ENCODE assay signal across 8 mouse cellular contexts in the genomic region with DNA sequence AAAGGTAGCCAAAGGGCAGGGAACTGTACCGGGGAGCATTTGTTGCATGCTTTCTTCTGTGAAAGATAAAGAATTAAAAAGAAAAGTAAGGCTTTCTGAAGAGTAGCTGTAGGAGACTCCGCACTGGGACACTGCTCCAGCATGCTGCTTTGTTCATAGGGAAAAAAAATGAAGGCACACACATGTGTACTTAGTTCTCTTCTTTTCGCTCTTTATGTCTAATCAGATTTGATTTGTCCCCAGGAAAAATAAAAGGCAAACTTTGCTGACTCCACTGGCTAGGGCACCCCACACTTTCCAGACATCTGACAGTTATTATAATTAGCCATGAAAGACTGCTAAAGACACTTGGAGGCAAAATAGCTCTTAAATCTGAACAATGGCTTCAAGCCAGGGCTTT.
A peak's percentile ranks its signal among the peaks of the same experiment; 100 is the strongest.
DNase-seq lines count a peak whose midpoint lies in the region; ATAC-seq and TF ChIP-seq lines count a peak whose summit lies in the region.

No protein-coding gene starts in this region.

- WGBS in lung, embryonic 15.5 days, result 2% methylated on average over 3 of the region's 3 CpGs
- WGBS in embryonic facial prominence, embryonic 13.5 days, result 0% methylated on average over 3 of the region's 3 CpGs
- 0% methylated on average over 3 of the region's 3 CpGs for WGBS in hindbrain, postnatal 0 days

- peak overlapping the region; percentile 63 for H3K4me2 ChIP-seq in lung, embryonic 15.5 days
- H3K4me2 ChIP-seq in embryonic facial prominence, embryonic 13.5 days, result peak overlapping the region; percentile 62
- peak overlapping the region; percentile 65 for H3K4me2 ChIP-seq in hindbrain, postnatal 0 days (ENCODE audit: low read depth, low read length)

- H3K9ac ChIP-seq in lung, embryonic 15.5 days, result peak overlapping the region; percentile 68
- peak overlapping the region; percentile 91 for H3K9ac ChIP-seq in embryonic facial prominence, embryonic 13.5 days
- peak overlapping the region; percentile 76 for H3K9ac ChIP-seq in hindbrain, postnatal 0 days (replicated peaks; ENCODE audit: low read length)

- DNase-seq in lung, postnatal 25 days (ENCODE audit: low spot score), result no peak
- peak; percentile 56 for DNase-seq in hindbrain, postnatal 0 days (ENCODE audit: low spot score)
- DNase-seq in right cerebral cortex, postnatal 25 days, result no peak
- DNase-seq in gastrocnemius, adult 18-20 months (ENCODE audit: low spot score), result no peak

- H3K9me3 ChIP-seq in lung, embryonic 15.5 days, result no peaks in the 10 kb centered on the region
- no peaks in the 10 kb centered on the region for H3K9me3 ChIP-seq in embryonic facial prominence, embryonic 13.5 days
- no peaks in the 10 kb centered on the region for H3K9me3 ChIP-seq in hindbrain, postnatal 0 days (ENCODE audit: low read length)

- H3K36me3 ChIP-seq in lung, embryonic 15.5 days, result no peaks in the 10 kb centered on the region
- H3K36me3 ChIP-seq in embryonic facial prominence, embryonic 13.5 days, result no peaks in the 10 kb centered on the region
- H3K36me3 ChIP-seq in hindbrain, postnatal 0 days (ENCODE audit: insufficient read depth, low read length), result no peaks in the 10 kb centered on the region

- H3K4me3 ChIP-seq in lung, embryonic 15.5 days, result peak overlapping the region; percentile 62
- H3K4me3 ChIP-seq in embryonic facial prominence, embryonic 13.5 days, result peak overlapping the region; percentile 75
- peak overlapping the region; percentile 75 for H3K4me3 ChIP-seq in hindbrain, postnatal 0 days (ENCODE audit: low read length)

- H3K27me3 ChIP-seq in lung, embryonic 15.5 days, result no peaks in the 10 kb centered on the region
- H3K27me3 ChIP-seq in embryonic facial prominence, embryonic 13.5 days, result no peaks in the 10 kb centered on the region
- no peaks in the 10 kb centered on the region for H3K27me3 ChIP-seq in hindbrain, postnatal 0 days (ENCODE audit: insufficient read depth, low read length)

- H3K4me1 ChIP-seq in lung, embryonic 15.5 days, result peaks cover 16% of the 10 kb centered on the region
- peaks cover 21% of the 10 kb centered on the region for H3K4me1 ChIP-seq in embryonic facial prominence, embryonic 13.5 days
- H3K4me1 ChIP-seq in hindbrain, postnatal 0 days (ENCODE audit: insufficient read depth, low read length), result peaks cover 8% of the 10 kb centered on the region; the same call in 1 of the 2 replicates

- peak overlapping the region; percentile 94 for H3K27ac ChIP-seq in lung, embryonic 15.5 days
- H3K27ac ChIP-seq in embryonic facial prominence, embryonic 13.5 days, result peak overlapping the region; percentile 98
- peak overlapping the region; percentile 94 for H3K27ac ChIP-seq in hindbrain, postnatal 0 days

- no peak for TF ChIP-seq CTCF in hindbrain, postnatal 0 days (IDR thresholded peaks at IDR 0.05; ENCODE audit: low read depth)

- ATAC-seq in lung, embryonic 15.5 days (ENCODE audit: borderline replicate concordance, extremely low read depth, low FRiP score, low TSS enrichment), result 0 out of 2 replicates have a peak, but pooled peaks have one; percentile 15
- ATAC-seq in embryonic facial prominence, embryonic 13.5 days (ENCODE audit: insufficient number of reproducible peaks, insufficient read depth, low FRiP score, low TSS enrichment, low read depth), result no peak
- no peak for ATAC-seq in hindbrain, postnatal 0 days
- 0 out of 2 replicates have a peak, but pooled peaks have one; percentile 13 for ATAC-seq in megakaryocyte, adult 5-6 weeks (ENCODE audit: poor library complexity, severe bottlenecking)
- ATAC-seq in inflammation-experienced regulatory T-cells, adult 6 months, result no peak

Comparison
In these comparisons a context has a peak if more than half of its experiments do, and no peak if none do; other contexts are left out.
1. ATAC-seq: peak in lung, embryonic 15.5 days (single experiment) and megakaryocyte, adult 5-6 weeks (single experiment); none in embryonic facial prominence, embryonic 13.5 days (single experiment), hindbrain, postnatal 0 days (single experiment) and inflammation-experienced regulatory T-cells, adult 6 months (single experiment).
2. Peak in every context shown above with its lines, with median percentiles within 50 percentile points of each other: H3K27ac ChIP-seq, H3K4me2 ChIP-seq, H3K4me3 ChIP-seq and H3K9ac ChIP-seq.